Mouse (Mus musculus) CH12.LX (cell line): ENCODE results near the gene Emilin3. TPM values are rescaled to one million over a fixed set of nuclear protein-coding genes. Genes with fewer than 3 reads are reported as not detected.
A peak's percentile ranks its signal among the peaks of the same experiment; 100 is the strongest.

Source experiments
- DNase-seq: peaks from one replicate; pipeline ENCODE4 v3.0.0-alpha.2; 2013; ENCODE audit errors: extremely low read depth
- H3K27ac ChIP-seq: 2 replicates; pipeline ENCODE4 v1.5.1; 2012; ENCODE audit warnings: low read depth, mild to moderate bottlenecking, control low read depth, moderate library complexity; ENCODE audit not compliant: insufficient read depth
- H3K27me3 ChIP-seq: replicated peaks from 2 replicates; pipeline ENCODE3; 2012; ENCODE audit warnings: inconsistent platforms
- H3K36me3 ChIP-seq, 2 experiments: replicated peaks in 1 of 2; 2 replicates each; pipeline versions ENCODE3 to v1.6.1; 2012; ENCODE audit warnings: inconsistent platforms in 1 of 2, low read length in 1 of 2, mild to moderate bottlenecking in 1 of 2, mixed read lengths in 1 of 2, moderate library complexity in 1 of 2; ENCODE audit not compliant: control insufficient read depth in 1 of 2, insufficient read depth in 1 of 2
- H3K4me1 ChIP-seq, 2 experiments: 2 replicates each; pipeline ENCODE4 v1.6.1; 2012; ENCODE audit warnings: inconsistent platforms in 1 of 2, moderate library complexity in 1 of 2; ENCODE audit not compliant: insufficient read depth in 2 of 2, control insufficient read depth in 1 of 2
- H3K4me2 ChIP-seq: 2 replicates; pipeline ENCODE4 v1.6.1; 2012; ENCODE audit warnings: low read depth, mild to moderate bottlenecking, control low read depth; ENCODE audit not compliant: poor library complexity, insufficient read depth, severe bottlenecking
- H3K4me3 ChIP-seq, 3 experiments: fragments of 150-350 bp in 1 of 3; sonication (generic) in 1 of 3; replicated peaks in 1 of 3; 2 replicates each; pipeline versions ENCODE3 to v1.5.1; 2011 to 2012; ENCODE audit warnings: low read depth in 2 of 3, low read length in 2 of 3, mild to moderate bottlenecking in 2 of 3, moderate library complexity in 2 of 3, control low read depth in 1 of 3, improper control_type of control experiment in 1 of 3, inconsistent platforms in 1 of 3, mixed read lengths in 1 of 3; ENCODE audit not compliant: poor library complexity in 1 of 3
- H3K79me2 ChIP-seq: replicated peaks from 2 replicates; pipeline ENCODE4 v1.6.1; 2012; ENCODE audit warnings: mild to moderate bottlenecking, moderate library complexity; ENCODE audit not compliant: control insufficient read depth, poor library complexity, insufficient read depth, severe bottlenecking; ENCODE audit errors: extremely low read depth
- H3K9ac ChIP-seq: 2 replicates; pipeline ENCODE4 v1.6.1; 2012; ENCODE audit warnings: low read depth, mild to moderate bottlenecking, control low read depth, moderate library complexity; ENCODE audit not compliant: insufficient read depth
- H3K9me3 ChIP-seq: replicated peaks from 2 replicates; pipeline ENCODE3; 2012; ENCODE audit warnings: low read length, inconsistent platforms, mixed read lengths
- CTCF ChIP-seq, 2 experiments: IDR thresholded peaks in 1 of 2; conservative IDR thresholded peaks in 1 of 2; 2 replicates each; pipeline ENCODE4 v1.5.1; 2011 to 2012; ENCODE audit warnings: low read depth in 2 of 2, low read length in 2 of 2, improper control_type of control experiment in 1 of 2, inconsistent platforms in 1 of 2, mild to moderate bottlenecking in 1 of 2, moderate library complexity in 1 of 2
- E2F4 ChIP-seq: IDR thresholded peaks from 2 replicates; pipeline ENCODE4 v1.6.1; 2011; ENCODE audit warnings: low read depth, low read length, improper control_type of control experiment; ENCODE audit not compliant: insufficient replicate concordance
- ELF1 ChIP-seq: IDR thresholded peaks from 2 replicates; pipeline ENCODE4 v1.6.1; 2014; ENCODE audit warnings: low read depth, mild to moderate bottlenecking, inconsistent platforms, low read length, improper control_type of control experiment
- EP300 ChIP-seq: IDR thresholded peaks from 2 replicates; pipeline ENCODE4 v1.6.1; 2011; ENCODE audit warnings: low read length, improper control_type of control experiment
- GABPA ChIP-seq: IDR thresholded peaks from 2 replicates; pipeline ENCODE4 v1.6.1; 2012; ENCODE audit warnings: low read depth, low read length, improper control_type of control experiment, inconsistent platforms; ENCODE audit not compliant: insufficient replicate concordance
- IRF4 ChIP-seq: IDR thresholded peaks from 2 replicates; pipeline ENCODE4 v1.6.1; 2014; ENCODE audit warnings: low read depth, mild to moderate bottlenecking, inconsistent platforms, low read length, improper control_type of control experiment
- JUN ChIP-seq: IDR thresholded peaks from 2 replicates; pipeline ENCODE4 v1.6.1; 2011; ENCODE audit warnings: low read depth, mild to moderate bottlenecking, low read length, improper control_type of control experiment, moderate library complexity; ENCODE audit not compliant: insufficient read depth
- MXI1 ChIP-seq: IDR thresholded peaks from 2 replicates; pipeline ENCODE4 v1.6.1; 2011; ENCODE audit warnings: mild to moderate bottlenecking, low read depth, low read length, improper control_type of control experiment
- MYC ChIP-seq: IDR thresholded peaks from 2 replicates; pipeline ENCODE4 v1.6.1; 2011; ENCODE audit warnings: low read depth, mild to moderate bottlenecking, improper control_type of control experiment, low read length
- POLR2AphosphoS2 ChIP-seq: IDR thresholded peaks from 2 replicates; pipeline ENCODE4 v1.6.1; 2011; ENCODE audit warnings: low read depth, low read length, improper control_type of control experiment
- RAD21 ChIP-seq: IDR thresholded peaks from 2 replicates; pipeline ENCODE4 v1.6.1; 2011; ENCODE audit warnings: low read depth, mild to moderate bottlenecking, low read length, improper control_type of control experiment, moderate library complexity
- SMC3 ChIP-seq: IDR thresholded peaks from 2 replicates; pipeline ENCODE4 v1.6.1; 2011; ENCODE audit warnings: low read depth, low read length, improper control_type of control experiment
- USF2 ChIP-seq: conservative IDR thresholded peaks from 2 replicates; pipeline ENCODE4 v1.6.1; 2011; ENCODE audit warnings: low read depth, low read length, improper control_type of control experiment
- ZKSCAN1 ChIP-seq: IDR thresholded peaks from 2 replicates; pipeline ENCODE4 v1.6.1; 2012; ENCODE audit warnings: low read depth, inconsistent platforms, low read length, improper control_type of control experiment, borderline replicate concordance
- dilution Hi-C: fragments of 300-500 bp; cut with MboI; formaldehyde crosslinking; loops from 2 replicates; pipeline ENCODE4 v1.14.3; 2020; ENCODE audit warnings: low sequenced_read_pairs; ENCODE audit not compliant: extremely low pct_unique_long_range_greater_than_20kb, extremely low pct_ligation_motif_present
- in situ Hi-C: fragments of 300-500 bp; cut with MboI; formaldehyde crosslinking; loops from 3 replicates; pipeline ENCODE4 v1.14.3; 2019; ENCODE audit warnings: low sequenced_read_pairs, low pct_ligation_motif_present, low pct_unique_long_range_greater_than_20kb, mixed read lengths
- polyA plus RNA-seq: library from polyadenylated mRNA; unstranded; fragments of >175 nt; gene quantifications from 2 replicates; pipeline ENCODE4 v1.2.1, GENCODE M21; 2012; ENCODE audit warnings: low read depth; ENCODE audit not compliant: insufficient read length
- total RNA-seq, 2 experiments: library from RNA; depleted of rRNA; stranded (reverse); fragments of 300-350 nt in 1 of 2; fragments of >200 nt in 1 of 2; gene quantifications; 2 replicates each; pipeline ENCODE4 v1.2.3; 2012 to 2014

Emilin3 gene
- total and polyA plus RNA-seq, 3 experiments: not detected

DNA sequence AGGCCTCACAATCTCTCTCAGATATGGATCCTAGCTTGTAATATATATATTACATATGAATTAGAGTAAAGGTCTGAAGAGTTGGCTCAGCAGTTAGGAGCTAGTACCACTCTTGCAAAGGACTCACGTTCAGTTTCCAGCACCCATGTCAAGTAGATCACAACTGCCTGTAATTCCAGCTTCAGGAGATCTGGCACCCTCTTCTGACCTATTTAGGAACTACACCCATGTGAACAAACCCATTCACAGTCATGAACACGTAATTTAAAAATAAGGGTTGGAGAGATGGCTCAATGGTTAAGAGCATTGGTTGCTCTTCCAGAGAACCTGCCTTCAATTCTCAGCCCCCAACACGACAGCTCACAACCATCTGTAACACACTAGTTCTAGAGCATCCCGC lies 36.0 kb downstream of the Emilin3 start:
- Histone ChIP-seq H3K4me3 (no peak overlapping the region), H3K9ac (no peak overlapping the region), H3K27ac (no peak overlapping the region), H3K4me2 (no peak overlapping the region), H3K4me1 (peaks cover 2 to 9% of the 10 kb centered on the region in 2 experiments; a peak in 2 of 4 replicates), H3K36me3 (no peaks in the 10 kb centered on the region), H3K79me2 (peaks cover 1% of the 10 kb centered on the region; the same call in 1 of the 2 replicates), H3K9me3 (peaks cover 5% of the 10 kb centered on the region), H3K27me3 (no peaks in the 10 kb centered on the region)
- dilution Hi-C loops (no loop called here), in situ Hi-C loops (no loop called here)
- DNase-seq: peak; percentile 29
- TF ChIP-seq CTCF (conservative IDR thresholded peaks at IDR 0.05 in 1 of 2, IDR thresholded peaks at IDR 0.05 in 1 of 2; ENCODE audit: low read depth in 2 of 2, low read length in 2 of 2) (peak; percentile 48 to 49), RAD21 (peak; percentile 42), SMC3 (peak; percentile 11; the same call in 1 of the 2 replicates), MXI1 (no peak)

GRCm38 (mm10) chr2:160874231-160874877 lies 37.8 kb downstream of the Emilin3 start:
- DNase-seq: no peak
- peaks cover 2 to 9% of the 10 kb centered on the region in 2 experiments; a peak in 2 of 4 replicates for H3K4me1 ChIP-seq
- TF ChIP-seq ZKSCAN1 (no peak), IRF4 (no peak), EP300 (no peak), POLR2AphosphoS2 (no peak), USF2 (no peak), CTCF (conservative IDR thresholded peaks at IDR 0.05 in 1 of 2, IDR thresholded peaks at IDR 0.05 in 1 of 2; ENCODE audit: low read depth in 2 of 2, low read length in 2 of 2) (no peak), GABPA (no peak), JUN (no peak), MYC (no peak), ELF1 (no peak), E2F4 (no peak)
- dilution Hi-C loops: no loop called here
- no peak overlapping the region for H3K4me3 ChIP-seq
- H3K79me2 ChIP-seq: peaks cover 2% of the 10 kb centered on the region; the same call in 1 of the 2 replicates
- H3K9me3 ChIP-seq: peaks cover 5% of the 10 kb centered on the region
- H3K36me3 ChIP-seq: no peaks in the 10 kb centered on the region
- no peaks in the 10 kb centered on the region for H3K27me3 ChIP-seq
- no peak overlapping the region for H3K4me2 ChIP-seq
- no peak overlapping the region for H3K9ac ChIP-seq
- H3K27ac ChIP-seq: no peak overlapping the region
- in situ Hi-C loops: no loop called here
